Mouse (Mus musculus): ENCODE measurements around the gene Meaf6. TPM values are rescaled to one million over a fixed set of nuclear protein-coding genes. Genes with fewer than 3 reads are reported as not detected.

The Meaf6 gene
- polyA plus RNA-seq, 1 experiment from 2014 or later = 18.3 TPM

GRCm38 (mm10) chr4:125145213-125145612, 60.3 kb downstream of the Meaf6 start:
- Histone ChIP-seq H3K4me3 (replicated peaks) (no peak overlapping the region), H3K9ac (no peak overlapping the region), H3K36me3 (replicated peaks) (no peaks in the 10 kb centered on the region), H3K4me1 (replicated peaks) (no peaks in the 10 kb centered on the region), H3K9me3 (replicated peaks) (no peaks in the 10 kb centered on the region), H3K27me3 (no peaks in the 10 kb centered on the region), H3K4me2 (peak overlapping the region; percentile 3; the same call in 1 of the 2 replicates), H3K27ac (replicated peaks) (peak overlapping the region; percentile 51)
- 2% methylated on average over 10 of the region's 10 CpGs for WGBS (ENCODE audit: insufficient replicate concordance)
- peak; percentile 64 for ATAC-seq (ENCODE audit: insufficient read depth)

GRCm38 (mm10) chr4:125147970-125148369, 63.0 kb downstream of the Meaf6 start:
- no peak for ATAC-seq (ENCODE audit: insufficient read depth)
- Histone ChIP-seq H3K27ac (replicated peaks) (no peak overlapping the region), H3K36me3 (replicated peaks) (no peaks in the 10 kb centered on the region), H3K4me1 (replicated peaks) (no peaks in the 10 kb centered on the region), H3K27me3 (no peaks in the 10 kb centered on the region; the same call in 1 of the 2 replicates), H3K4me2 (no peak overlapping the region), H3K9ac (no peak overlapping the region), H3K4me3 (replicated peaks) (no peak overlapping the region), H3K9me3 (replicated peaks) (no peaks in the 10 kb centered on the region)
- 59% methylated on average over 4 of the region's 4 CpGs for WGBS (ENCODE audit: insufficient replicate concordance)

DNA sequence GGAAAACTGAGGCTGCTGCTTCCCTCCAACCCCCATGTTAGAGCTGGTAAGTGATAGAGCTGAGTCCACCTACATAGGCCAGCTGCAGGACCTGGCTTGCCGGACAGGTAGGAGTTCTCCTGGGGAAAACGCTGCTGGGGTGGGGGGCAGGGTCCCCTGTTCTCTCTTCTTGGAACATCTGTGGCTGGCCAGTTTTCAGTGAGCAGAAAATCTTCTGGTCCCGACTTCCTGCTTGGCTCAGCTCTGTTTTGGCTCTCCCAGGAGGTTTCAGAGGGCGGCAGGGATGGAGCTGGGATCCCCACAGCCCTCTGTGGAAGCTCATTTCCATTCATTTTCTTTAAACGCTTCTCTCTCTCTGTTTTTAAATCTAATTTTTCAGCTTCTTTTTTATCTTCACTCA, 64.5 kb downstream of the Meaf6 start:
- Histone ChIP-seq H3K36me3 (replicated peaks) (no peaks in the 10 kb centered on the region), H3K4me3 (replicated peaks) (no peak overlapping the region), H3K4me1 (replicated peaks) (no peaks in the 10 kb centered on the region), H3K27ac (replicated peaks) (no peak overlapping the region), H3K27me3 (no peaks in the 10 kb centered on the region; the same call in 1 of the 2 replicates), H3K9ac (no peak overlapping the region), H3K9me3 (replicated peaks) (no peaks in the 10 kb centered on the region), H3K4me2 (no peak overlapping the region)
- WGBS (ENCODE audit: insufficient replicate concordance) = 38% methylated on average over 5 of the region's 5 CpGs
- ATAC-seq (ENCODE audit: insufficient read depth) = no peak

DNA sequence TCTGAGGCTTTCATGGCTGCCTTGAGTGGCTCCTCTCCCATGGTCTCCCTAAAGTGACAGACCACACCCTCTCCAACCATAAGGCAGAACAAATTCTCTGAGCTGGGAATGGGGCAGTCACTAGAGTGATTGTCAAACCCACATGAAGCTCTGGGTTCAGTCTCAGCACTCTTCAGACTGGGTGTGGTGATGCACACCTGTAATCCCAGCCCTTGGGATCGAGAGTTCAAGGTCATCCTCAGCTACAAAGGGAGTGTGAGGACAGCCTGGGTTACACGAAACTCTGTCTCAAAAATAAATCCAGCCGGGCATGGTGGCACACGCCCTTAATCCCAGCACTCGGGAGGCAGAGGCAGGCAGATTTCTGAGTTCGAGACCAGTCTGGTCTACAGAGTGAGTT, 67.5 kb downstream of the Meaf6 start:
- 58% methylated on average over 6 of the region's 6 CpGs for WGBS (ENCODE audit: insufficient replicate concordance)
- Histone ChIP-seq H3K4me1 (replicated peaks) (no peaks in the 10 kb centered on the region), H3K9ac (no peak overlapping the region), H3K27ac (replicated peaks) (no peak overlapping the region), H3K9me3 (replicated peaks) (no peaks in the 10 kb centered on the region), H3K27me3 (no peaks in the 10 kb centered on the region; the same call in 1 of the 2 replicates), H3K4me3 (replicated peaks) (no peak overlapping the region), H3K4me2 (no peak overlapping the region), H3K36me3 (replicated peaks) (no peaks in the 10 kb centered on the region)
- ATAC-seq (ENCODE audit: insufficient read depth) = no peak

DNA sequence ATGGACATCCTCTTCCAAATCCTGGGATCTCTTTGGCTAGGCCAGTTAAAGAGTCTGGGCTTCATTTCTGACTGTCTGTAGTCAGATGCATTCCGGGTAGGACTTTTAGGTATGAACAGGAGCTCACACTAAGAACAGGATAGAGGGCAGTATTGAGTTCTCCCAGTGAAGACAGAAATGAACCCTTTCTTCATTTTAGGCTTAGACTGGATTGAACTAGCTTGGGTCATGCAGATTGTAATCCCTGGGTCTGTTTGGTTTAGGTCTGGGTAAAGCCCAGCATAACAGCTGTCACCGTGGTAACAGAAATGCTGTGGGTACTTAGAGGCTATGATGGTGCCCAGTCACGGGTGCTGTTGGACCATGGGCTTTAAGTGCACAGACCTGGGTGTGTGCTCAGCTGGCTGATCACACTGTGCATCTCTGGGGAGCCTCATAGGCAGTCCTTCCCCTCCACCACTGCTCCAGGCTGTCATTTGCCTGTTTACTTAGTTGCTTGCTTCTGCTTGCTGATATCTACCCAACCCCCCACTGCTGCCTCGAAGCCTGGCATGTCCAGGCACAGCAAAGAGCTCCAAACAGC, 68.8 kb downstream of the Meaf6 start:
- no peak overlapping the region for H3K4me3 ChIP-seq (replicated peaks)
- no peaks in the 10 kb centered on the region for H3K36me3 ChIP-seq (replicated peaks)
- WGBS (ENCODE audit: insufficient replicate concordance) = 57% methylated on average over 4 of the region's 4 CpGs
- no peak for ATAC-seq (ENCODE audit: insufficient read depth)
- H3K9ac ChIP-seq = no peak overlapping the region
- H3K27ac ChIP-seq (replicated peaks) = no peak overlapping the region
- no peak overlapping the region for H3K4me2 ChIP-seq
- no peaks in the 10 kb centered on the region; the same call in 1 of the 2 replicates for H3K27me3 ChIP-seq
- H3K4me1 ChIP-seq (replicated peaks) = no peaks in the 10 kb centered on the region
- no peaks in the 10 kb centered on the region for H3K9me3 ChIP-seq (replicated peaks)

- no peak overlapping the region for H3K9ac ChIP-seq
- WGBS (ENCODE audit: insufficient replicate concordance) = 62% methylated on average over 5 of the region's 5 CpGs
Observed at GRCm38 (mm10) chr4:125155646-125156045, 70.7 kb downstream of the Meaf6 start.

GRCm38 (mm10) chr4:125157322-125157721, 72.4 kb downstream of the Meaf6 start:
- 54% methylated on average over 3 of the region's 3 CpGs for WGBS (ENCODE audit: insufficient replicate concordance)
- Histone ChIP-seq H3K9ac (no peak overlapping the region), H3K4me2 (no peak overlapping the region), H3K4me3 (replicated peaks) (no peak overlapping the region), H3K36me3 (replicated peaks) (no peaks in the 10 kb centered on the region), H3K4me1 (replicated peaks) (no peaks in the 10 kb centered on the region), H3K9me3 (replicated peaks) (no peaks in the 10 kb centered on the region), H3K27me3 (no peaks in the 10 kb centered on the region), H3K27ac (replicated peaks) (no peak overlapping the region)
- no peak for ATAC-seq (ENCODE audit: insufficient read depth)

More at GRCm38 (mm10) chr4:125155646-125156045, 70.7 kb downstream of the Meaf6 start:
- Histone ChIP-seq H3K9me3 (replicated peaks) (no peaks in the 10 kb centered on the region), H3K4me3 (replicated peaks) (no peak overlapping the region), H3K4me1 (replicated peaks) (no peaks in the 10 kb centered on the region), H3K27ac (replicated peaks) (no peak overlapping the region), H3K36me3 (replicated peaks) (no peaks in the 10 kb centered on the region), H3K27me3 (no peaks in the 10 kb centered on the region; the same call in 1 of the 2 replicates), H3K4me2 (no peak overlapping the region)
- ATAC-seq (ENCODE audit: insufficient read depth) = no peak

GRCm38 (mm10) chr4:125158081-125158480, 73.1 kb downstream of the Meaf6 start:
- H3K9ac ChIP-seq = no peak overlapping the region
- no peaks in the 10 kb centered on the region for H3K4me1 ChIP-seq (replicated peaks)
- no peak overlapping the region for H3K27ac ChIP-seq (replicated peaks)
- H3K36me3 ChIP-seq (replicated peaks) = no peaks in the 10 kb centered on the region
- H3K27me3 ChIP-seq = no peaks in the 10 kb centered on the region
- H3K9me3 ChIP-seq (replicated peaks) = no peaks in the 10 kb centered on the region
- no peak overlapping the region for H3K4me3 ChIP-seq (replicated peaks)
- WGBS (ENCODE audit: insufficient replicate concordance) = 32% methylated on average over 2 of the region's 2 CpGs
- ATAC-seq (ENCODE audit: insufficient read depth) = no peak
- no peak overlapping the region for H3K4me2 ChIP-seq

DNA sequence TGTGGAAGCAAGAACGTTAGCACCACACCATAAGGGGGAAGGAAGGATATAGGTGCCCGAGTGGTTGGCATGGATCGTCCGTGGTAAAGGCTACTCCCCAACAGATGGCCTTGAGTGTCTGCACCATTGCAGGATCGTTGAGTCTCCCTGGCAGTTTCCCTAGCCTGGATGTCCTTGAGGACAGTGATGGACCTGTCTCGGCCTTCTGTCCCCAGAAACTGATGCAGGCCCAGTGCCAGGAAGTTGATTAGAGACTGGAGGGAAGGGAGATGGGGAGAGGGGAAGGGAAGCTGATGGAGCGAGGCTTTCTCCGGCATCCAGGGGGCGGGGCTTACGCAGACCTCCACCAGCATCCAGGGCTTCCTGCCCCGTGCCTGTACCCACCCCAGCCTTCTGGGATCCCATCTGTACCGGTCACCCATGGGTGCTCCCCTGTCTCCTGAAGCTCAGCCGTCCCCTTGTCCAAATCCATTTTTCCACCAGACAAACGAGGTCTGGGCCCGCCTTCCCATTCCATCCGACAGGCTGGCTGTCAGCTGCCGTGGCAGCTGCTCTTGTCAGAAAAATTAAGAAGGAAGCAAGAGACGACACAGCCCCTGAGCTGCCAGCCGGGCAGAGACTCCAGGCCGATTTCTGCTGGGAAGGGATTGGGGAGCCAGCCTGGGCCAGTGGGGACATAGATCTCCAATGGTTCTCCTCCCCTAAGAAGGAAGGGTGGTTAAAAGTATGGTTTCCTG, 73.8 kb downstream of the Meaf6 start:
- no peaks in the 10 kb centered on the region for H3K27me3 ChIP-seq
- no peaks in the 10 kb centered on the region for H3K4me1 ChIP-seq (replicated peaks)
- no peak for ATAC-seq (ENCODE audit: insufficient read depth)
- H3K27ac ChIP-seq (replicated peaks) = no peak overlapping the region
- H3K9ac ChIP-seq = no peak overlapping the region
- H3K9me3 ChIP-seq (replicated peaks) = no peaks in the 10 kb centered on the region
- WGBS (ENCODE audit: insufficient replicate concordance) = 59% methylated on average over 20 of the region's 20 CpGs
- no peak overlapping the region for H3K4me3 ChIP-seq (replicated peaks)
- no peaks in the 10 kb centered on the region for H3K36me3 ChIP-seq (replicated peaks)
- H3K4me2 ChIP-seq = no peak overlapping the region

GRCm38 (mm10) chr4:125160320-125160950, 75.5 kb downstream of the Meaf6 start:
- Histone ChIP-seq H3K27me3 (no peaks in the 10 kb centered on the region), H3K9me3 (replicated peaks) (no peaks in the 10 kb centered on the region), H3K4me2 (no peak overlapping the region), H3K4me1 (replicated peaks) (no peaks in the 10 kb centered on the region), H3K36me3 (replicated peaks) (no peaks in the 10 kb centered on the region), H3K27ac (replicated peaks) (no peak overlapping the region), H3K4me3 (replicated peaks) (no peak overlapping the region), H3K9ac (no peak overlapping the region)
- 5% methylated on average over 19 of the region's 19 CpGs for WGBS (ENCODE audit: insufficient replicate concordance)
- ATAC-seq (ENCODE audit: insufficient read depth) = no peak

DNA sequence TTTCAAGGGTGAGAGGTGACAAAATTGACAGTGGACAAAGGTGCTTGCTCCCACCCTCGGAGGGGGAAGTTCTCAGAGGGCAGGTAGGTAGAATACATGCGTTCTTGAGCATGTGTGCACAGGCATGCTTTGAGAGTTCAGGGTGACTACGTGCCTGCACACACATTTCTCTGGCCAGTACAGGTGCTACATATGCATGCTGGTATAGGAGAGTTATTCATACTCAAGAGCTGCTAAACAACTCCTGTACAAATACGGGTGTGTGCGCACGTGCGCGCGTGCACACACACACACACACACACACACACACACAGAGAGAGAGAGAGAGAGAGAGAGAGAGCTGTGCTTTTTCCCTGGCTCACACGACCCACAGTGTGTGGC, 76.0 kb downstream of the Meaf6 start:
- no peak for ATAC-seq (ENCODE audit: insufficient read depth)
- no peaks in the 10 kb centered on the region for H3K9me3 ChIP-seq (replicated peaks)

More for the DNA sequence above, 76.0 kb downstream of the Meaf6 start:
- 67% methylated on average over 10 of the region's 10 CpGs for WGBS (ENCODE audit: insufficient replicate concordance)
- Histone ChIP-seq H3K4me1 (replicated peaks) (no peaks in the 10 kb centered on the region), H3K4me3 (replicated peaks) (no peak overlapping the region), H3K4me2 (no peak overlapping the region), H3K27ac (replicated peaks) (no peak overlapping the region), H3K9ac (no peak overlapping the region), H3K27me3 (no peaks in the 10 kb centered on the region), H3K36me3 (replicated peaks) (no peaks in the 10 kb centered on the region)
